Mouse (Mus musculus) cerebellum, adult 8-10 months (tissue): ENCODE data around the gene Tfap2b.

ENCODE experiments used
- DNase-seq: peaks from one replicate; pipeline ENCODE4 v3.0.0; 2022

The Tfap2b gene

GRCm38 (mm10) chr1:19208641-19209358 is at the start of gene Tfap2b:
Gene Tfap2b, plus strand, starts transcription at chr1:19208914.
- no peak for DNase-seq

GRCm38 (mm10) chr1:19178742-19179397 is 29.8 kb upstream of the Tfap2b start:
- peak; percentile 12 for DNase-seq

GRCm38 (mm10) chr1:19205649-19206048 is 3.1 kb upstream of the Tfap2b start:
- no peak for DNase-seq

GRCm38 (mm10) chr1:19206194-19206593 is 2.5 kb upstream of the Tfap2b start:
- DNase-seq, result no peak

GRCm38 (mm10) chr1:19207611-19208010 is 1.1 kb upstream of the Tfap2b start:
- no peak for DNase-seq

- no peak for DNase-seq
Measured at GRCm38 (mm10) chr1:19209359-19209745, 638 bp downstream of the Tfap2b start.

- no peak for DNase-seq
Measured at GRCm38 (mm10) chr1:19209776-19210175, 1.1 kb downstream of the Tfap2b start.

- DNase-seq, result no peak
Measured at GRCm38 (mm10) chr1:19210215-19211032, 1.7 kb downstream of the Tfap2b start.

- DNase-seq, result no peak
Measured at GRCm38 (mm10) chr1:19211033-19211405, 2.3 kb downstream of the Tfap2b start.

GRCm38 (mm10) chr1:19211546-19212154 is 2.9 kb downstream of the Tfap2b start:
- DNase-seq, result no peak

- no peak for DNase-seq
Measured at GRCm38 (mm10) chr1:19212691-19213090, 4.0 kb downstream of the Tfap2b start.

GRCm38 (mm10) chr1:19213171-19213570 is 4.5 kb downstream of the Tfap2b start:
- no peak for DNase-seq

GRCm38 (mm10) chr1:19213851-19214395 is 5.2 kb downstream of the Tfap2b start:
- no peak for DNase-seq

GRCm38 (mm10) chr1:19217391-19217790 is 8.7 kb downstream of the Tfap2b start:
- no peak for DNase-seq

GRCm38 (mm10) chr1:19218221-19218620 is 9.5 kb downstream of the Tfap2b start:
- no peak for DNase-seq

- DNase-seq, result no peak
Measured at GRCm38 (mm10) chr1:19219381-19219780, 10.7 kb downstream of the Tfap2b start.

- no peak for DNase-seq
Measured at GRCm38 (mm10) chr1:19220564-19220963, 11.8 kb downstream of the Tfap2b start.

GRCm38 (mm10) chr1:19221601-19222000 is 12.9 kb downstream of the Tfap2b start:
- DNase-seq, result no peak

- DNase-seq, result no peak
Measured at GRCm38 (mm10) chr1:19226699-19227098, 18.0 kb downstream of the Tfap2b start.

- DNase-seq, result no peak
Measured at GRCm38 (mm10) chr1:19230926-19231573, 22.3 kb downstream of the Tfap2b start.

GRCm38 (mm10) chr1:19231574-19232080 is 22.9 kb downstream of the Tfap2b start:
- DNase-seq, result no peak

- no peak for DNase-seq
Measured at GRCm38 (mm10) chr1:19232743-19233142, 24.0 kb downstream of the Tfap2b start.
